Mouse (Mus musculus) layer of hippocampus, postnatal 10 days (tissue): ENCODE data around the gene Clec11a. TPM values are rescaled to one million over a fixed set of nuclear protein-coding genes. Genes with fewer than 3 reads are reported as not detected.

Experiments
- DNase-seq, 2 experiments: peaks; one replicate each; pipeline ENCODE4 v3.0.0; 2021; ENCODE audit warnings: low spot score in 2 of 2
- long read RNA-seq: library from polyadenylated mRNA; stranded (forward); transcript quantifications from one replicate; pipeline ENCODE4 v2.0.0, GENCODE M21; 2023
- total RNA-seq, 2 experiments: library from RNA; stranded (reverse); gene quantifications; 2 replicates each; pipeline ENCODE4 v1.2.3; 2021

Clec11a gene
- total RNA-seq = 1 to 10 TPM; 1.9 TPM
- long read RNA-seq, partial matches to known transcripts = 0 of 3 reads
- long read RNA-seq, other reads (novel, unspliced or antisense) = 3 of 3 reads

DNA sequence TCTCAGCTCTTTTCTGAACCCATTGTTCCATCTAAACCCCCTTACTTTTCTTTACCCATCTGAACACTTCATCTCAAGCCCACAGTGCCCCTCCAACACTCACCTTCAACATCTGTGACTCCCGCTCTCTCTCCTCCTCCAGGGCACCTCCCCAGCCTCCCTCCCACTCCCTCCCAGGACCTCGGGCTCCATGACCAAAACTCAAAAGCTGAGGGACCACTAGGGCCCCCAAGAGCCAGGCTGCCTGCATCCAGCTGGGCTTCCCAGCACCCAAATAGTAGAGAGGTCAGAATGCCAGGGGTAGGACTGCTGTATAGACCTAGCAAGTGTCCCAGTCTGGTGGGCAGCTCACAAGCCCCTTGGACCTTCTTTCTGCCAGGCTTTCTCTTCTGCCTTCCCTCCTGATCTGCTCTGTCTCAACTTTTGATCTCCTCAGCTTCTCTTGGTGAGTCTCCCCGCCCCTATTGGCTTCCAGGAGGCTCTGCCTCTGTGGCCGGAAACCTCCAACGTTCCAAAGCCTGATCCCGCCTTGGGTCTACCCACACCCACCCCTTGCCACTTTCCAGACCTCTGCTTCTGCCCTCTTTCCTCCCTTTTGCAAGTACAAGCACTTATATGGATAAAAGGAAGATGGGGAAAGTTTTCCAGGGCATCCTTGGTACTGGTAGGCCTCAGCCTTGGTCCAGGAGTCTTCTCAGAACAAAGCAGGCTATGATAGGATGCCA, at the start of gene Clec11a:
Gene Clec11a, minus strand, starts transcription at position 387 of the 725 bp plus-strand sequence.
- DNase-seq = peak in 1 of 2 experiments; percentile 14

DNA sequence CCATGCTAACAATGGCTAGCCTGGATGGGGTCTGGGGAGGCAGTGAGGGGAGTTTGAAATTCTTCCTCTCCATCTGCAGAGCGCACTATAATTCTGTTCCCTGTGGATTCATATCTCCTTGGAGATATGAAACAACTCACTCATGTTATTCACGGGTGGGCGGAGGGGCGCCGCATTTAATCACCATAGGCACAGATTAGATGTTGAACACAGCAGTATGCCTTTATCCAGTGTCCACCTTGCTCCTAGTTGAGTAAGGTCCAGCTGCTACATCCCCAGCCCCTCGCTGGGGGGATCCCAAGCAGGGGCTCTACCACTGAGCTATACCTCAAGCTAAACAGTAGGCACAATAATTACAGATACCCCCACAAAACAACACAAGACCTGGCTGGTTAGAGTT, 48.7 kb upstream of the Clec11a start:
- DNase-seq = peak in 1 of 2 experiments; percentile 10

DNA sequence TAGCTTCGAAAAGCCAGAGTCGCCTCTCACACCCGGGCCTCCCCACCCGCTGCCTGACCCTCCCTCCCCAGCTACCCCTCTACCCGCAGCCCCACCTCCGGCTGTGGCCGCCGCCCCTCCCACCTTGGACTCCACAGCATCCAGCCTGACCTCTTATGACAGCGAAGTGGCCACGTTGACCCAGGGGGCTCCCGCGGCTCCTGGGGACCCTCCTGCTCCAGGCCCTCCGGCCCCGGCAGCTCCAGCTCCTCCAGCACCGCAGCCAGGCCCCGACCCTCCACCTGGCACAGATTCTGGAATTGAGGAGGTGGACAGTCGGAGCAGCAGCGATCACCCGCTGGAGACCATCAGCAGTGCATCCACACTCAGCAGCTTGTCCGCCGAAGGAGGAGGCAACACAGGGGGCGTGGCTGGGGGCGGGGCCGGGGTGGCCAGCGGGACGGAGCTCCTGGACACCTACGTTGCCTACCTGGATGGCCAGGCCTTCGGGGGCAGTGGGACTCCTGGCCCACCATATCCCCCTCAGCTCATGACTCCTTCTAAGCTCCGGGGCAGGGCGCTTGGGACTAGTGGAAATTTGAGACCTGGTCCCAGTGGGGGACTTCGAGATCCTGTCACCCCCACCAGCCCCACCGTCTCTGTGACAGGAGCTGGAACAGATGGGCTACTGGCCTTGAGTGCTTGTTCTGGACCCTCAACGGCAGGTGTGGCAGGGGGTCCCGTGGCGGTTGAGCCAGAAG, 47.1 kb upstream of the Clec11a start:
- no peak for DNase-seq

DNA sequence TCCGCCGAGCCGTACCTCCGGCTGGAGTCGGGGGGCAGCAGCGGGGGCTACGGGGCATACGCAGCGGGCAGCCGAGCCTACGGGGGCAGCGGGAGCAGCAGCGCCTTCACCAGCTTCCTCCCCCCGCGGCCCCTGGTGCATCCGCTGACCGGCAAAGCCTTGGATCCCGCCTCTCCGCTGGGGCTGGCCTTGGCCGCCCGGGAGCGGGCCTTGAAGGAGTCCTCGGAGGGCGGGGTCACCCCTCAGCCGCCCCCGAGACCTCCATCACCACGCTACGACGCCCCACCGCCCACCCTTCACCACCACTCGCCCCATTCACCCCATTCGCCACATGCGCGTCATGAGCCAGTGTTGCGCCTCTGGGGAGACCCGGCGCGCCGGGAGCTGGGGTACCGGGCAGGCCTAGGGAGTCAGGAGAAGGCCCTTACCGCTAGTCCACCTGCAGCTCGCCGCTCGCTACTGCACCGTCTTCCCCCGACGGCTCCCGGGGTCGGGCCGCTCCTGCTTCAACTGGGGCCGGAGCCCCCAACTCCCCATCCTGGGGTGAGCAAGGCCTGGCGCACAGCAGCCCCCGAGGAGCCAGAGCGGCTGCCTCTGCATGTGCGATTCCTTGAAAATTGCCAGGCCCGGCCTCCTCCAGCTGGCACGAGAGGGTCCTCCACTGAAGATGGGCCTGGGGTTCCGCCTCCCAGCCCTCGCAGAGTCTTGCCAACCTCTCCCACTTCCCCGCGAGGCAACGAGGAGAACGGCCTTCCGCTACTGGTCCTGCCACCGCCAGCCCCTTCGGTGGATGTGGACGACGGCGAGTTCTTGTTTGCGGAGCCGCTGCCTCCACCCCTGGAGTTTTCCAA, 46.3 kb upstream of the Clec11a start:
- peak; percentile 42 to 60 for DNase-seq

DNA sequence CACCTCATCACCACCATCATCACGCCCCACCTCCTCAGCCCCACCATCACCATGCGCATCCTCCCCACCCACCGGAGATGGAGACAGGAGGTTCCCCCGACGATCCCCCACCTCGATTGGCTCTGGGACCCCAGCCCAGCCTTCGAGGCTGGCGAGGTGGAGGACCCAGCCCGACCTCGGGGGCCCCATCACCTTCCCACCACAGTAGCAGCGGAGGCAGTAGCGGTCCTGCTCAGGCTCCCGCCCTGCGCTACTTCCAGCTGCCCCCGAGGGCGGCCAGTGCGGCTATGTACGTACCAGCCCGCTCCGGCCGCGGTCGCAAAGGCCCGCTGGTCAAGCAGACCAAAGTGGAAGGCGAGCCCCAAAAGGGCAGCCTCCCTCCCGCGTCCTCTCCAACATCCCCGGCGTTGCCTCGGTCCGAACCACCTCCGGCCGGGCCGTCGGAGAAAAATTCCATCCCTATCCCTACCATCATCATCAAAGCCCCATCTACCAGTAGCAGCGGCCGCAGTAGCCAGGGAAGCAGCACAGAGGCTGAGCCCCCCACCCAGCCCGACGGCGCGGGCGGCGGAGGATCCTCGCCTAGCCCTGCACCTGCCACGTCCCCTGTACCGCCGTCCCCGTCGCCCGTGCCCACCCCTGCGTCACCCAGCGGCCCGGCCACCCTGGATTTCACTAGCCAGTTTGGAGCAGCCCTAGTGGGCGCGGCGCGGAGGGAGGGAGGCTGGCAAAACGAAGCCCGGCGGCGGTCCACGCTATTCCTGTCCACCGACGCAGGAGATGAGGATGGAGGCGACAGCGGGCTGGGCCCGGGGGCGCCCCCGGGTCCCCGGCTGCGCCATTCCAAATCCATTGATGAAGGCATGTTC, 45.4 kb upstream of the Clec11a start:
- DNase-seq = peak in 1 of 2 experiments; percentile 22

DNA sequence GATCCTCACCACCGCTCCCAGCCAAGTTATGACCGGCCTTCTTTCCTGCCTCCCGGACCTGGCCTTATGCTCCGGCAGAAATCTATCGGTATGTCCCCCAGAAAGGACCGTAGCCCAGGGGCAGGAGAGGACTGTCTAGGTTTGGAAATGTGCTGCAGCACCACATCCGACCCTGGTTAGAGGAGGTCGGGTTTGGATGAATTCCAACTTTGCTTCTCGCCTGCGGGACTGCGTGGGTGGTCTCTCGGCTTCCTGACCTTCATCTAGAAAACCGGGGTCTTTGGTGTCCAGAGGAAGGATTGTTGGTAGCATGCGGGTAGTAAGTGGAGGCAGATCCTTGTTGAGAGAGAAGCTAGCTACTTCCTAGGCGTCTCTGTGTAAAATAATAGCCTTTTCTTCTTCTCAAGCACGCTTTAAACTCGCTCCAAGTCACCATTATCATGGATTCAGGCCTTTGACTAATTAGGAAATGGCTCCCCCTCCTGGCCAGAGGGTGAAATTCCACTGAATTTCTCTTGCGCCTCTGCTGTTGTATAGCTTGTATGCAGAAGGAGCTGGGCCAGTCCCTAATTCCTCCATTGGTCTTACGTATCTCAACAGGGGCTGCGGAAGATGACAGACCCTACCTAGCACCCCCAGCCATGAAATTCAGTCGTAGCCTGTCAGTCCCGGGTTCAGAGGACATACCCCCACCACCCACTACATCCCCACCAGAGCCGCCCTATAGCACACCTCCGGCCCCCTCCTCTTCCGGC, 44.4 kb upstream of the Clec11a start:
- peak; percentile 85 to 87 for DNase-seq

DNA sequence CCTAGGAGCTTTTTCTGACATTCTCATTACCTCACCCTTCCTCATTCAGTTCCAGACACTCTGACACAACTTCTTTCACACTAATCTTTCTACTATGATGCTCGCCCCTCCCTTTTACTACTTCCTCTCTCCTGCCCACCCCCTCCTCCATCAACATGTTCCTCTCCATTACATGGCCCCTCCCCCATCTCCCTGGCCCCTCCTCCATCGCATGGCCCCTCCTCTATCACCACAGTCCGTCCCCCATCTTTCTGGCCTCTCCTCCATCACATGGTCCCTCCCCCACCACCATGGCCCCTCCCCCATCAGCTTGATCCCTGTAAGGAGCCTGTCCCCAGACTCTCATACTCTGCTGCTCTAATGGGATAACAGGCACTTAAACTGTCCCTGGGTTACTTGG, 42.3 kb upstream of the Clec11a start:
- DNase-seq = no peak

DNA sequence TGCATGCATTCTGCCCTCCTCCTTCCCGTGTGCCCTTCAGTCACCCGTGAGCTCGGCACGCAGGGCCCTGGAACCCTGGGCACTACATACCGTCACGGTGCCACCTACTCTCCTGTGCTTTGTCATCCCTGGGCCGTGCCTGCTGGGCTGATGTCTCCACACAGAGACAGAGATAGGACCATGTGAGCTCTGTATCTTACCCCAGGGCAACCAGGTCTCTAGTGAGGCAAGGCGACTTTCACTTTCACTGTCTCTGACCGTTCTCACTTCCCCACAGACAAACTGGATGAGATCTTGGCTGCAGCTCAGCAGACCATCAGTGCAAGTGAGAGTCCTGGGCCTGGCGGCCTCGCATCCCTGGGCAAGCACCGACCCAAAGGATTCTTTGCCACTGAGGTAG, 37.9 kb upstream of the Clec11a start:
- no peak for DNase-seq

DNA sequence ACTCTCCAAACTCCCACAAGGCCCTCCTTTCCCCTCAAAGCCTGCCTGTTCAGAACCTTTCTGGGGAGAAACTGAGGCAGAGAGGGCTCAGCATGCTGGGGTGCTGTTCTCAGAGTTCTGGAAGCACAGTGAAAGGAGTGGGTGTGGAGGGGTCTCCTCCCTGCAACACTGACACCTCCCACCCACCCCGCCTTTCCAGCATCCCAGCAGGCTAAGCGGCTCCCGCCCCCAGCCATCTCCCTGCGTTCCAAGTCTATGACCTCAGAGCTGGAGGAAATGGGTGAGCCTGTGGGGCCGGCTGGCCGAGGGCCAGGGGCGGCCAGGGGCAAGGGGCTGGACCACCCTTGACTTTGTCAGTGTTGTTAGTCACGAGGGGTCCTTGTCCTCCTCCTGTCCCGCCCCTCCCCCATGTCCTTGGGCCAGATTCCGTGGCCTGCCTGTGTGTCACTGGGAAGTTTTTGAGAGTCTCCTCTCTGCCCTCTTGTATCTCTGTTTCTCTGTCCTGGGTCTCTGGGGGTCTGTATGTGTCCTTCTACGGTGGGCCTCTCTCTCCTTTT, 36.8 kb upstream of the Clec11a start:
- DNase-seq = no peak

DNA sequence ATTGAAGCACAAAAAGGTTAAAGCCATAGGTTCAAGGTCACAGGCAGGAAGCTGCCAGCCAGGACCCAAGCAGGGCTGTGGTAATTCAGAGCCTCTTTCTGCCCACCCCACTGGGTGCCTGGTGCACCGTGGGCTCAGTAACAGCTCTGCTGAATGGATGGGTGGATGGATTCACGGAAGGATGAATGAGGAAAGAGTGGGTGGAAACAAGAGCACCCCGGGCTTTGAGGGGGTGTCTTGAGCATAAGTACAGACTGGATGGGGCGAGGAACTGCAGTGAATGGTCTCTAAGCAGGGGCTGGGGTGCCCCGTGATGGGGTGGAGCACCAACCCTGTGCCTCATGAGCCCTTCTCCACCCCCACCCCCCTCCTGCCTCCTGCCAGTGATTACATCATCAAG, 35.0 kb upstream of the Clec11a start:
- no peak for DNase-seq

DNA sequence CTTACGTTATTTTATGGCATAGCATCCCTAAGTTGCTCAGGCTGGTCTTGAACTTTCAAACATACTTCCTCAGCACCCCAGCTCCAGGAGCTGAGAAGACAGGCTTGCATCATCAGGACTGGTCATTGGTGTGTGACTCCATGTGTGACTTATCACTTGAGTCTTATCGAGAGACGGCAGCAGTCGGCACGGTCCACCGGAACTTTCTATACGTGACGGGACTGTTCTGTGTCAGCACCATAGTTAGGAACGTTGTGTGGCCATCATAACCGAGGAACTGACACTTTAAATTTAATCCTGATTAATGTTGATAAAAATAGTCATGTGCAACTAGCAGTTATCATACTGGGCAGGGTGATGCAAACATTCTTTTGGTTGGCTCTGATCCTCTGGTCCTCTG, 34.4 kb upstream of the Clec11a start:
- no peak for DNase-seq

DNA sequence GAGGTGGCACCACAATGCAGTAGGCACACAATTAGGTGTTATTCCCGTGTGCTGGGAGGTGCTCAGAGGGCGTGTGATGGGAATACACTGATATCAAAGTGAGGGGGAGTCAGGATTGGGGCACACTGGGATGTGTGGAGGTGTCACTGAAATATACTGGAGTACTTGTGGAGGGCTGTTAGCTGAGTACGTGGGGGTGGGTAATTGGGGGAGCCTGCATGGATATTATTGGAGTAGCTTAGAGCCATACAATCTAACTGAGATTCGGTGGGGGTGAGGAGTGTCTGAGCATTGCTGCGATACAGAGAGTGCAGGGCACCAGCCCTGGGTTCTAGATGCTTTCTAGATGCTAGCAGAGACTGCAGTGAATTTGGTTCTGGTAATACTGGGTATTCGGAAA, 33.5 kb upstream of the Clec11a start:
- DNase-seq = no peak

DNA sequence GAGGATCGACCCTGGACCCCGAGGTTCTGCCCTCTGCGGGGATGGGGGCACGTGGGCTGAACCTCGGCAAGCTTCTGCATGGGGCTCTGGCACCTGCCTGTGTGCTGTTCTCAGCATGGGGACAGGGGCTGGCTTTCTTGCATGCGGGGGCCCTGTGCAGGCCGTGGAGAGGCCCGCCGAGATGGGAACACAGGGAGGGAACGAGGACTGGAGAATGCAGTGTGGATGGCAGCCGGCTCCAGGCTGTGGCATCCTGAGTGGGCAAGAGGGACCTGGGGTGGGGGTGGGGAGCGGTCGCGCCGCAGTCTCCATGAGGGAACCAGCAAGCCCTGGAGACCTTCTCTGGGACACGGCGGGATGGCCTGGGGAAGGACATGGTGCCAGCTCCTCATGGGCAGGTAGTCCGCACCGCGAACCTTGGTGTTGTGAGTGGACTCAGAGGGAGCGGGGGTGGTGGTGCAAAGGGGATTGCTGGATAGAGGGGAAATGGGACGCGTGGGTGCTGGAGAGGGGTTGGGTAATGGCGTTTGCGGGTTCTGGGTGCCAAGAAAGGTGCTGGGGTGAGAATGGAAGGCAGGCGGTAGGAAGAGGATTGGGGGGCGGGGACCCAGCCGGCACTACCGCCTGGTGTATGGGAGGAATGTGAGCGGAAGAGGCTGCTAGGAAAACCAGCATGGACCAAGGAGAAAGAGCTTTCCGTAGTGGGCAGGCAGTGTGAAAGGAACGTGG, 30.6 kb upstream of the Clec11a start:
- peak in 1 of 2 experiments; percentile 53 for DNase-seq

DNA sequence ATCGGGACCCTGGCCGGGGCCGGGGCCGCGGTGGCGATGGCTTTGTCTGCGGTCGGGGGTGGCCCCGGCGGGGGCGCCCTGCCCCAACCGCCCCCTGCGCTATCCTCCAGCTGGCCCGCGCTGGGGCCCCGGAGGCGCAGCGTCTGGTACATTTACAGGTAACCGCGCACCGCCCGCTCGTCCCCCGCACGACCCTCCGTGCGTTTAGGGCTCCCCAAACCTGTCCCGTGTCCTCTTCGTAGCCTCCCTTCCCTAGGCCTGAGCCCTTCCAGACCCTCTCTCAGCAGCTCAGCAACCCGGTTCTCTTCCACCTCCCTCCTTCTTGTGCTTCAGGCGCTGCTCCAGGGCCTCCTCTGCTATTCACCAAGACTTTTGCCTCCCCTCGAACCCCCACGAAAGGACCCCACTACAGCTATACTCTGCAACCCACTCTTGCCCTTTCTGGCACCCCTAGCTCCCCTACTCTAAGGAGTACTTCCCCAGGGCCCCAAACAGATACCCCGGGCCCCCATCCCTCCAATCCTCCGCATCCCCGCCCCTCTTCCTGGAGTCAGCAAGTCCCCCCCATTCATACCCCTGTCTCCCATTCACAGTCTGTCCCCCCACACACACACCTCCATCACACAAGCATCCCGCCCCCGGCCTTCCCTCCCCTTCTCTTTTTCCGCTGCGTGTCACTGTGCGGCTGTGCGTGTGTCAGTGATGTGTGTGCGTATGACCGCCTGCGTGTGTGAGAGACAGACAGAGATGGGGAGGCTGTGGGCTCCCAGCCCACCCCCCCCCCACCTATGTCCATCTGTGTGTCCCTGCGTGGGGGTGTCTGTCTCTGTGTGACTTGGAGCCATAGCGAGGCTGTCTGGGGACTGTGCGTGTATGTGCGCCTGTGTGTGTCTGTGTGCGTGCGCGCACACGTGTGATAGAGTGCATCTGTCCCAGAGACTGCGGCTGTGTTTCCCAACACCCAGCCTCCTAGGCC, 29.6 kb upstream of the Clec11a start:
- DNase-seq = peak in 1 of 2 experiments; percentile 61

DNA sequence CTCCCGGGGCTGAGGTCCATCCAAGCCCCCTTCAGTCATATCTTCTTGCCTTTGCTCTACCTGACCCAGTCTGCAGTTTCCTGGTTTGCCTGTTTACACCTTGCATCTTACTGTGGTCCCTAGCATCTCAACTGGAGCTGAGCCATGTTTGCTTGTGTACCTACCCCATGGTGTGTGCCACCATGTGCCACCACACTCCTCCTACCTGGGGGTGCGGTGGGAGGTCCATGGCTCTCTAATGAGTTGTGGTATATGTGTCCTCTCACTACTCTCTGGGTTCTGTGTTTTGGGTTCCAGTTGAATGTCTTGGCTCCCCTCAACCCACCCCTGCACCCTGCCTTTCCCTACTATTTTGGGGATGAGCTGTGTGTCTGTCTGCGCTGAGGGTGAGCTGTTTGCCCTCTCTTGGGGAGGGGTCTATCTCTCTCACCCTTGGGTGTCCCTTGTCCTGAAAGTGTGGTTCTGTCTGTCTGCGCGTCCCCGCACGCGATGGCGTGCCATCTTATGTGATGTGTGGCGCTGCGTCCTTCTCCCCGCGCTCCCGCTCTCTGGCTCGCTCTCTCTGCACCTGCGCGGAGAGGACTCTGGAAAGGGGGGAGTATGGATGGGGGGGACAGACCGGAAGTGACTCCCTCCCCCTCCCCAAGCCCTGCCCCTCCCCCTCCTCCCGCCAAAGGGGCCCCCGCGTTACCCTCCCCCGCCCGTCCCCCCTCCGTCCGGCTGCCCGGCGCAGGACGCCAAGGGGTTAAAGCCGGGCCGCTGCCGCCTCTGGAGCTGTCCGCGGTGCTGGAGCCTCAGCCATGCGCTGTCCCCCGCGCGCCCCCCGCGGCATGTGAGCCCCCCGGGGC, 28.6 kb upstream of the Clec11a start:
- peak in 1 of 2 experiments; percentile 67 for DNase-seq

DNA sequence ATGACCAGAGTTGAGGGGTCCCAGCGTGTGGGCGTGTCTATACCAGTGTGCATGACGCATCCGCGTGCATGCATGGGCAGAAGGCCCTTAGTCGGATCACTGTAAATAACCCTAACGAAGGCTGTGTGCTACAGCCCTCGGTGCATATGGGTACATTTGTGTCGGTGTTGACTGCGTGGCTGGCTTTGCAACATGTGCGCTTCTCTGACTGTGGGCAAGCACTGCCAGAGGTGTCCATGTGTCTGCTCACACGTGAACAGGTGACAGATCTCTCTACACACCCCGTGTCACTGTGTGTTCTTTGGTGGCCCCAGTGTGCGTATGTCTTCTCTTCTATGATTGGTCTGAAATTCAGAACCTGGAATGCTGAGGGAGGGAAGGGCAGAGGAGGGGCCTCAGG, 27.4 kb upstream of the Clec11a start:
- no peak for DNase-seq

DNA sequence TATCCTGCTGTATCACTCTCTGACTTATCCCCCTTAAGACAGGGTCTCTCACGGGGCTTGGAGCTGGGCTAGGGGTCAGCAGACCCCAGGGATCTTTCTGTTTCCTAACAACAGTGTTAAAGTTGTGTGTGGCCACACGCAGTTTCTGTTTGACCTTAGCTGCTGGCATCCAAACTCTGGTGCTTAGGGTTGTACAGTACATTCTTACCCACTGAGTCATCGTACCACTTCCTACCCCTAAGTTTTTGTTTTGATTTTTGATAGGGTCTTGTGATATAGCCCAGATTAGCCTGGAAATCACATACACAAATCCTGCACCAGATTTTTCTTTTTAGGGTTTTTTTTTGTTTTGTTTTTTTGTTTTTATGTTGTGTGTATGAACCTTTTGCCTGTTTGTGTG, 25.6 kb upstream of the Clec11a start:
- no peak for DNase-seq
